Mouse (Mus musculus): Measurements from ENCODE around the gene Tenm2.

DNA sequence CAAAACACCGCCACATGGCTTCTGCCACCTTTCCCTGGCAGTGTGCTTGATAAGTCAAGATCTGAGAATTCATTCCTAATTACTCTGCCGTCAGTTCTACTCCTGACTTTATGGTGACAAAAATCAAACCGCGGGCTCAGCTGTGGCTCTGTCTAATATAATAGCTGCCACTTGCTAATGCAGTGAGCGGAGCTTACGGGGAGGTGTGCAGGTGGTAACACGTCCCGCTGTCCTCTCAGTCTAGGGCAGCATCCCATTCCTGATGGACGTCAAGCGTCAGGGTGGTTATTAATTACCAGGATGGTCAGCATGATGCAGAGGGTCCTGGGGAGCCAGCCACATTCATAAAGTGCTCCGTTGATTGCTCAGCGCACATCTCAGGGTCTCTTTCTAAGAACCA is 903.5 kb downstream of the Tenm2 start:
- TF ChIP-seq SIN3A (IDR thresholded peaks at IDR 0.05; ENCODE audit: low read length) (no peak), POLR2A (IDR thresholded peaks at IDR 0.05; ENCODE audit: low read depth, low read length) (no peak), ETS1 (conservative IDR thresholded peaks at IDR 0.05; ENCODE audit: low read depth, low read length) (no peak), ZKSCAN1 (IDR thresholded peaks at IDR 0.05; ENCODE audit: borderline replicate concordance, low read depth, low read length) (no peak), EP300 (IDR thresholded peaks at IDR 0.05; ENCODE audit: low read length) (no peak)
